Mouse (Mus musculus) ovary, postnatal 36 days (tissue): ENCODE results near the gene Sdhc.

Experiments used
- DNase-seq: peaks from one replicate; pipeline ENCODE4 v3.0.0; 2022; ENCODE audit warnings: low spot score, mixed read lengths

Gene Sdhc

DNA sequence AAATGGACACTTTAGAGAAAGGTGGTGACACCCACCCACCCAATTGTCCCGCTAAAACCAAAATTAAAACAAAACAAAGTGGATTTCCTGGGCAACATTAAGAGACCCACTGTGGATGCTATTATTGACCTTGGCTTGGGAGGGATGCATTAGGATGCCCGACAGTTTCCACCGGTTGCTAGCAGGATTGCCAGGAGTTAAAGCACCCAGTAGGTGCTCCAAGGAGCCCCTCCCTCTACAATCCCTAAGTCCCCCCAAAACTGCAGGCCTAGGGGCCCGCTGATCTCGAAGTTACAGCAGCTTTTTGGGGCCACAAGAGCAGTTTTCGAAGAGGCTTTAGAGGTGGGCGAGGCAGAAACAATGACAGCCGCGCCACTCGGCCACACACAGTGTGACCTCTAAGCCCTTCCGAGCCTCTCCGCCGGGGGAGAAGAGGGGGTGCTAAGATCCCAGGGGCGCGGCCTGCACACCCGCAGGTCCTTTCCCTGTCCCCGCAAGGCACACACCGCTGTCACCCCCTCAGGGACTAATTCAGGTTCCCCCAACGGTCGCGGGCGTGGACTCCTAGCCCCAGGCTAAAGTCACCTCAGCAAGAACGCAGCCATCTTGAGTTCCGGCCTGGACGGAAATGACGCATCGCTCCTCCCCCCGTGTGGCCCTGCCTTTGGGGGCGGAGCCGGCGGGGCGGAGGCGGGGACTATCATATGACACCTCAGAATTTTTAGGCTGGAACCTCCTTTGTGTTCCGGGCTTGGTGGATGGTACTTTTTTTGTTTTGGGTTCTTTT is at the start of gene Sdhc, which contains the start of gene Mpz:
Sdhc (minus strand) TSS at position 630 of the 787 bp plus-strand sequence.
Mpz (plus strand) TSS at position 738 of the 787 bp plus-strand sequence.
- peak; percentile 95 for DNase-seq

GRCm38 (mm10) chr1:171199532-171199931 is 49.1 kb upstream of the Sdhc start:
- no peak for DNase-seq

GRCm38 (mm10) chr1:171195887-171196397 is 45.5 kb upstream of the Sdhc start, which contains the start of gene Pcp4l1:
Pcp4l1 (minus strand) TSS chr1:171196268.
- DNase-seq: peak; percentile 68

DNA sequence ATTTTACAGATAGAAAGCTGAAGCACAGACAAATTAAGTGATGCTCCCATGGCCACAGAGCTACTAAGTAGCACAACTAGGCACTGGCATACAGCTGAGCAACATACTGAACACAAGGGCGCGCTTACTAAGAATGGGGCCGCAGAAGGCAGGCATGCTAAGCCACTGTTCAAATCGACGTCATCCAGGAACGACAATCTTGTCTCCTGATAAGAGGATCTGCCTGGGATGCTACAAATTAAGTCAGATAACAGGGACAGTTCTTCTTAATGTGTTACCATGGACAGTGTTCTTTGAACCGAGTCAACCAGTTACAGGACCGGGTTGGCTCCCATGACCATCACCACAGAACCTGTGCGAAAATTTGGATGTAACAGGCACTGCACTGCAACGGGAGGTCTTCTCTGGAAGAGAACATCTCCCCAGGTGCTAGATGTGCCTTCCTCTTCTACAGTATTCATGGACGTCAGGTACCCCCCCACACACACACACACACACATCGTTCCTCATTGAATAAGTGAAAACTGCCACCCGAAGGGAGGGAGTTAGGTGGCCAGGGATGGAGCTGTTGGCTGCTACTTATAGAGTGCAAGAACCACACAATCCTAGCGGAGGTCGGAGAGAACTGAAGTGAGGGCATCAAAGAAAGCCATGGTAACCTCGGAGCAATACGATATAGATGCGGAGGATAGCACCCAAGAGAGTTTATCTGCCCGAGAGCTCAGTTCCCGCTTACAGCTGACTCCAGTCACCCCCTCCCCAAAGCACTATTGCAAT is 44.8 kb upstream of the Sdhc start:
- DNase-seq: no peak

- no peak for DNase-seq
Measured at GRCm38 (mm10) chr1:171193911-171194830, 43.8 kb upstream of the Sdhc start.

DNA sequence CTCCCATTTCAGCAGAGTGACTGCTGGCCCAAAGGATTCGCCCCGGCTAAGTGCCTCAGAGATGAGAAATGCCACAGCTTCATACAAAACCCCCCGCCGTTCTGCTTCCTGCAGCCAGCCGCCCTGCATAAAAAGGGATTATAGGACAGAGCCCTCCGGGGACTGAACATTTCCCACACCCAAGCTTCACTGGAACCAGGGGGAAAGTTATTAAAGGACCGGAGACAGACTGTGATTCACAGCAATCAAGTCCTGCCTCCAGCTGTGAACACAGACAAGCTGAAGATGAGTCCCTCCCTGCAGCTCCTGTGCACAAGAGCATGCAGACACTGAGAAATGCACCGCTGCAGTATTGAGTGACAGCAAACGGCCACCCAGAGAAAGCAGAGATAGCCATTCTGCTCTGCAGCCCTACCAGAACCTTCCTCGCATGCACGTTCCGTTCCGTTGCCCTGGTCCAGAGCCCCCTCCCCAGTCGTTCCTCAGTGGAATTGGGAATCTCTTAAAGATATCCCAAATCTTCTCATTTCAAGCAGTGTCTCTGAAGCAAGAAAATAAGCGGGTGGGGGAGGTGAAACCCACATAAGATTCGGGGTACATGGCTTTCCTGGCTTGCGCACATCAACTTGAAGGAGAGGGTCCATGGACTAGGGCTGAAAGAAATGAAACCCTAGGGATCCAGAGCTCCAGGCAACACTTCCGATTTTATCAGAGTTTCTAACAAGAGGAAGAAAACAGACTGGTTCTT is 42.9 kb upstream of the Sdhc start:
- DNase-seq: no peak

DNA sequence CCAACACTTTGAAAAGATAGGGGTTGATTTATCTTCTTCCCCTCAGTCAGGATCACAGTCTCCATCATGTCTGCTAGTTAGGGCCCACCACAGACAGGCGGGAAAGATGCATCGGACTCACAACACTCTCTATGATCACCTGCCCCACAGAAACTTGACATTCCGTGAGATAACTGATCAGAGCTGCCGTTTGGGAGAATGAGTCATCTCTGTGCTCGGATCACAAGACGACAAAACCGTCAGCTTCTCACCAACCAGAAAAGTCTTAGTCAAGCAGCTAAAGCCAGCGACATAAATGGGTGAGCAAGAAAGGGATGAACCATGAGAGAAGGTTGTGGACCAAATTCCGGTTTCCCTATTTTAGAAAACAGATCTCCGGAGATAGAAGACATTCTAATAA is 41.9 kb upstream of the Sdhc start:
- no peak for DNase-seq

DNA sequence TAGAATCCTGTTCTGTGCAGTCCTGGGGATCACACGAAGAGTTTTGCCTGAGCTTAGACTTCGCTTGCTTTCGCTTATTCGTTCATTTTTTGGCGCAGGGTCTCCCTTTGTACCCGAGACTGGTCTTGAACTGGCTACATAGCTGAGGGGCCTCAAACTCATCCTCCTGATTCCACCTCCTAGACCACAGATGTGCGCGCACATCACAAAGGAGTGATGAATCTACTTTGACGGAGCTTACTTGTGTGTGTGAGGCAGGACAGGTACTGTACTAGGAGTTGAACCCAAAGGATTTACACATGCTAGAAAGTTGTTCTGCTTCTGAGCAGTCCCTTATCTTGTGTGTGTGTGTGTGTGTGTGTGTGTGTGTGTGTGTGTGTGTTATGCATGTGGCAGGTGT is 40.4 kb upstream of the Sdhc start:
- DNase-seq: no peak

DNA sequence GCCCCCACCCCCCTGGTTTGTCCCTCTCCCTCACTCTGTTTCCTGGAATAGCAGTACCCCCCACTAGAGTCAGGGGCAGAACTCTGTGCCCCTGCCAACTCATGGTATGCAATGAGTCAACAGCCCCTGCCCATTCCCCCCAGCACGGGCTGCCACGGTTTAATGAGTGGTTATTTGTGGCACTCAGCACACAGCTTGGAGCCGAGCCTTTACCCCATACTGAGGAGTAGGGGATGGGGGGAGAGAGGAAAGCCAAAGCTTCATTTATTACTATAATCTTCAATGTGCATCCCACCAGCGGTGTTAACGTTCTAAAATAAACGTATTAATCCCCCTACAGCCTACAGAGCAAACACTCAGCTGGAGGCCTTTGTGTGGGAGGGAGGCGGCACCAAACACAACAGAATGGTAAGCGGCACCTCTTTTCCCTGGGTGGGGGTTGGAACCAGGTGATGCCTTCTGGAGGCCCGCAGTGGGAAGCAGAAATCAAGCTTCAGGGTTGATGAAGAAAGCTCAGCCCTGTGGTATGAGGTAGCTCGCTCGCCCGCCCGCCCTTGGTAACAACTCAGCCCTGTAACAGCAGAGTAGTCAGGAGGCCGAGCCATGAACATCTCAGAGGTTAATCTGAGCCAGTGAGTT is 39.2 kb upstream of the Sdhc start:
- peak; percentile 43 for DNase-seq

DNA sequence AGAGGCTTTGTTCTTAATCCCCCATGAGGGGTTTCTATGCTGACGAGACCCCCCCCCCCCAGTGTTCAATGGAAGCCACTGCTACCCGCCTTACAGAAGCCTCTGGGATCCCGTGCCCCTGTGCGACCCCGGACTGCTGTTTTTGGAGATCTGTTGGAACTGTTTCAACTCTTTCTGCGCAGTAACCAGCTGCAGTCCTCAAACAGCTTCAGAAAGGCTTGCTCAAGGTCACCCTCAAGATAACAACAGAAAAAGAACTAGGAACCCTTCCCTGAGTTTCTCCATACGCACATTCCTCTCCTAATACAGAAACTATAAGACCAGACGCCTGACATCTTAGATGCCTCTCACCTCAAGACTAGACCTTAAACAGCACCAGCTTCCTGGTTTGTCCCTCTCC is 38.6 kb upstream of the Sdhc start:
- DNase-seq: peak; percentile 41

GRCm38 (mm10) chr1:171187851-171188700 is 37.7 kb upstream of the Sdhc start:
- DNase-seq: no peak

DNA sequence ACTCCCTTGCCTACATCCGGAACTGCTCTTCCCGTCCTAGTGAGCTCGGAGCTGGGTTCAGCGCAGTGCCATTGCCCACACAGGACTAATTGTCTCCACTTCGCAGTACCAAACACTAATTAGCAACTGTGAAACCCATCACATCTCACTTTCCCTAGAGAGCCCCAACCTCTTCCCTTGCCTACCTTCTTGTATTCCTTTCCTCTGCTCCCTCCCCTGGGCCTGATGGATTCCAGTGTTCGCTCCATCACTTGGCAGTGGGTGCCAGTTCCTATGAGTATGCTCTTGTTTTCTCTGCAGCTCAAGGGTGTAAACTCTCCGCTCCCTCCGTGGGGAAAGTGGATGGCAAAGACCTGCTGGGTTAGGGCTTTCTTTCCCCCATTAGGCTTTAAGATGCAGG is 35.3 kb upstream of the Sdhc start:
- no peak for DNase-seq

DNA sequence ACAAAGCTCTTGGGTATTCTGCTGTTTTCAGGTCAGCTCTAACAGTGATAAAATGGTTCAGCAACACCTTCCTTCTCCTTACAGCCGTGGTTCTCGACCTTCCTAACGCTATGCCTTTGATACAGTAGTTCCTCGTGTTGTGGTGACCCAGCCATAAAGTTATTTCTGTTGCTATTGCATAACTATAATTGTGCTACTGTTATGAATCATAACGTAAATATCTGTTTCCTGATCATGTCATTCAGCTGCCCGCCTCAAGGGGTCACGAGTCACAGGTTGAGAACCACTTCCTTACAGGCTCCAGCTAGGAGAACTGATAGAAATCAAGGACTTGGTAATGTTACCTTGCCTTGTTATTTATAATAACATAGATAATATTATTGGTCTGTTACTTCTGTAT is 33.9 kb upstream of the Sdhc start:
- DNase-seq: no peak

GRCm38 (mm10) chr1:171183620-171184019 is 33.2 kb upstream of the Sdhc start:
- no peak for DNase-seq

GRCm38 (mm10) chr1:171183025-171183424 is 32.6 kb upstream of the Sdhc start:
- DNase-seq: no peak

- DNase-seq: no peak
Measured at GRCm38 (mm10) chr1:171179487-171180171, 29.2 kb upstream of the Sdhc start.

- no peak for DNase-seq
Measured at GRCm38 (mm10) chr1:171172779-171173178, 22.4 kb upstream of the Sdhc start.

- DNase-seq: no peak
Measured at GRCm38 (mm10) chr1:171171138-171171537, 20.7 kb upstream of the Sdhc start.

GRCm38 (mm10) chr1:171169913-171170312 is 19.5 kb upstream of the Sdhc start:
- no peak for DNase-seq
